Mouse (Mus musculus) neural tube, embryonic 15.5 days (tissue): ENCODE measurements around the gene Ndufaf3. TPM values are rescaled to one million over a fixed set of nuclear protein-coding genes. Genes with fewer than 3 reads are reported as not detected.

Source experiments
- ATAC-seq: fragments of 200-750 bp; cut with Nextera tagmentation; 2 replicates; pipeline ENCODE4 v1.8.0; 2017; ENCODE audit warnings: mild to moderate bottlenecking, moderate TSS enrichment, moderate library complexity; ENCODE audit not compliant: low FRiP score
- H3K27ac ChIP-seq: fragments of 300-500 bp; sonication (generic); replicated peaks from 2 replicates; pipeline ENCODE4 v1.5.1; 2015; ENCODE audit warnings: mild to moderate bottlenecking, inconsistent platforms
- H3K27me3 ChIP-seq: fragments of 300-500 bp; sonication (generic); replicated peaks from 2 replicates; pipeline ENCODE4 v1.6.1; 2015; ENCODE audit warnings: inconsistent platforms
- H3K36me3 ChIP-seq: fragments of 300-500 bp; sonication (generic); 2 replicates; pipeline ENCODE4 v1.6.1; 2015; ENCODE audit warnings: inconsistent platforms
- H3K4me1 ChIP-seq: fragments of 300-500 bp; sonication (generic); 2 replicates; pipeline ENCODE4 v1.6.1; 2015; ENCODE audit warnings: inconsistent platforms
- H3K4me2 ChIP-seq: fragments of 300-500 bp; sonication (generic); 2 replicates; pipeline ENCODE4 v1.6.1; 2015; ENCODE audit warnings: inconsistent platforms, mild to moderate bottlenecking, moderate library complexity
- H3K4me3 ChIP-seq: fragments of 300-500 bp; sonication (generic); replicated peaks from 2 replicates; pipeline ENCODE4 v1.5.1; 2015; ENCODE audit warnings: mild to moderate bottlenecking, inconsistent platforms
- H3K9ac ChIP-seq: fragments of 300-500 bp; sonication (generic); replicated peaks from 2 replicates; pipeline ENCODE4 v1.6.1; 2015; ENCODE audit warnings: mild to moderate bottlenecking, inconsistent platforms
- H3K9me3 ChIP-seq: fragments of 300-500 bp; sonication (generic); replicated peaks from 2 replicates; pipeline ENCODE4 v1.6.1; 2016; ENCODE audit warnings: inconsistent platforms
- WGBS: fragments of 180-500 bp; shearing (Covaris S2); methylation state at CpG from one replicate; pipeline ENCODE4 v1.1.7; 2015; ENCODE audit warnings: mixed read lengths; 5-methylcytosine and 5-hydroxymethylcytosine counted together
- polyA plus RNA-seq: library from polyadenylated mRNA; unstranded; fragments of >200 nt; fragmentation: Nextera tagmentation; extraction: Ambion mirVana; gene quantifications from 2 replicates; pipeline ENCODE4 v1.2.1, GENCODE M21; 2015

The Ndufaf3 gene
- polyA plus RNA-seq, 1 experiment from 2014 or later, result 78.2 TPM

DNA sequence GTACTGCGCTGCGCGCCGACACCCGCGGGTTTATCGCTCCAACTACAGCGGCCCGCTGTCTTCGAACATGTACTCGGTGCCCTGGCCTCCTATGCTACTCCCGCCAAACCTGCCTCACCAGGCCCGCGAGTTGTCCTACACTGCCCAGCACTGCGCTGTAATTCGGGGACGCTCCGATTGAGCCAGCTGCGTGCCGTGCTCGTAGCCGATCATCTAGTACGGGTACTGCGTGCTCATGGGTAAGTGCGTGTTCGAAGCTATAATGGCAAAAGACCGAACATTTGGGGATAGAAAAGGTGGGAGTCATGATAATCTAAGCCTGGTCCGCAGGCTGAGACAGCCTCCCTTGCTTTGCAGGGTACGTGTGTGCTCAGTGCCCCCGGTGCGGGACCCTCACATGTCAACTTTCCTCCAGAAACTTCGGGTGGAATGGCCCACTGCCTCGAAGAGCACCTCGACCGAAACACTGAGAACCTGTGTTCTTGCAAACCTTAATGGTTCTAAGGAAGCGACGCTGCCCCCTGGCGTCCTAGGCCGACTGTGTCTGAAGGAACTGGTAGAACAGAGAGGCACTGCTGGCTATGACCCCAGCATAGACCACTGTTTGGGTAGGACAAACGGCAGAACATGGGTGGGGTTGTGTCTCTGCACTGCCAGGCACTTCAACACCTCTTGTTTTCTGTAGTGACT, 3.1 kb upstream of the Ndufaf3 start:
- Histone ChIP-seq H3K36me3 (peaks cover 48% of the 10 kb centered on the region), H3K4me1 (peaks cover 74% of the 10 kb centered on the region), H3K9me3 (no peaks in the 10 kb centered on the region), H3K27me3 (no peaks in the 10 kb centered on the region), H3K4me3 (peak overlapping the region; percentile 65), H3K27ac (peak overlapping the region; percentile 76), H3K9ac (peak overlapping the region; percentile 59), H3K4me2 (peak overlapping the region; percentile 90)
- WGBS, result 2% methylated on average over 40 of the region's 40 CpGs
- no peak for ATAC-seq

GRCm38 (mm10) chr9:108569381-108570206, 2.4 kb upstream of the Ndufaf3 start, which contains the start of gene Dalrd3:
TSS of gene Dalrd3 (plus strand) at chr9:108569886.
- Histone ChIP-seq H3K27ac (peak within 1 kb of the TSS; percentile 76), H3K4me1 (peaks cover 69% of the 10 kb centered on the region), H3K4me2 (peak within 1 kb of the TSS; percentile 90), H3K9ac (peak within 1 kb of the TSS; percentile 59), H3K9me3 (no peaks in the 10 kb centered on the region), H3K36me3 (peaks cover 55% of the 10 kb centered on the region), H3K4me3 (peak within 1 kb of the TSS; percentile 65), H3K27me3 (no peaks in the 10 kb centered on the region)
- peak; percentile 72 for ATAC-seq
- WGBS, result 5% methylated on average over 42 of the region's 42 CpGs

DNA sequence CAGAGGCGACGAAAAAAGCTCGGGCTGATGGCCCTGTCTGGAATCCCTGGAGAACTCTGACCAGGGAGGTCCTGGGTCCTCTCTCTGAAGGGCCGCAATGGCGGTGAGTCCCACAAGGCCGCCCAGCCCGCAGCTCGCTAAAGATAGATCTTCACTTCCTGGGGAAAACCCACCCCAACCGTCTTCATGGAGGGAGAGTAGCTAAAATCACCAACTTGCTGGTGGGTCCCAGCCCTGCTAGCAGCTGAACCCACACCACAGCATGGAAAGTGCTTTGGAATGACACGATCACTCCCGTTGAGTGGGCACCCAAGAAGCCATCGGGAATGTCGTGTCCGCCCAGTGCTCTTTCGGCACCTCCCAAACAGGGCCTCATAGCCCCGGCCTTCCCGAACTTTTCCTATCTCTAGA, 1.3 kb upstream of the Ndufaf3 start:
- peaks cover 64% of the 10 kb centered on the region for H3K4me1 ChIP-seq
- 83% methylated on average over 17 of the region's 17 CpGs for WGBS
- peak overlapping the region; percentile 78 for H3K4me3 ChIP-seq

DNA sequence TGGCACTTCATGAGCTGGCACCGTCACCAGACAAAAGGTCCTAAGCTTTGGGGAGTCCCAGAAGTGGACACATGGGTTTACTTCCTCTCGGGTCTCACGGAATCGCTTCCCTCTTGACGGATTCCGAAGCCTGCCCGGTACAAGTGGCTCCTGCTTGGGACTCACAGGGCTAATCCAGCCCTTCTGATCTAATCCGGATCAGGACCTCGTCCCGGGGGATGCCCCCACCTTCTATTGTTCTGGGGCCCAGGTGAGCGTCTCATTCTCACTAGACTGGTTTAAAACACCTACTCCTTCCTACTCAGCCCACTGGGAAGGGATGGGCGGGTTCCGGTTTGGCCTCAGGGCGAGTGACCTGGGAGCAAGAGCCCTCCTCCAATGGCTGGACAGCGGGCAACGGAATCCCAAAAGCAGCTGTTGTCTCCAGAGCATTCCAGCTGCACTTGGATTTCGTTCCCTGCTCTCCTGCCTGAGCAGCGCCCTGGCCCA, 741 bp upstream of the Ndufaf3 start:
- H3K4me2 ChIP-seq, result peak overlapping the region; percentile 90
- ATAC-seq, result no peak
- peaks cover 58% of the 10 kb centered on the region for H3K4me1 ChIP-seq
- peak overlapping the region; percentile 64 for H3K9ac ChIP-seq
- H3K27ac ChIP-seq, result peak overlapping the region; percentile 96
- WGBS, result 18% methylated on average over 18 of the region's 18 CpGs
- H3K27me3 ChIP-seq, result no peaks in the 10 kb centered on the region
- H3K4me3 ChIP-seq, result peak overlapping the region; percentile 78
- H3K36me3 ChIP-seq, result peaks cover 54% of the 10 kb centered on the region
- H3K9me3 ChIP-seq, result no peaks in the 10 kb centered on the region

More for the DNA sequence above, 1.3 kb upstream of the Ndufaf3 start:
- no peak overlapping the region for H3K9ac ChIP-seq
- H3K27ac ChIP-seq, result no peak overlapping the region
- H3K9me3 ChIP-seq, result no peaks in the 10 kb centered on the region
- peaks cover 55% of the 10 kb centered on the region for H3K36me3 ChIP-seq
- no peaks in the 10 kb centered on the region for H3K27me3 ChIP-seq
- ATAC-seq, result no peak
- peak overlapping the region; percentile 90 for H3K4me2 ChIP-seq

- peaks cover 44% of the 10 kb centered on the region for H3K36me3 ChIP-seq
- 13% methylated on average over 35 of the region's 35 CpGs for WGBS
- peak overlapping the region; percentile 64 for H3K9ac ChIP-seq
- 0 out of 2 replicates have a peak, but pooled peaks have one; percentile 0 for ATAC-seq
- H3K4me2 ChIP-seq, result peak overlapping the region; percentile 90
- peak overlapping the region; percentile 78 for H3K4me3 ChIP-seq
- H3K27me3 ChIP-seq, result no peaks in the 10 kb centered on the region
- peaks cover 66% of the 10 kb centered on the region for H3K4me1 ChIP-seq
- peak overlapping the region; percentile 96 for H3K27ac ChIP-seq
- H3K9me3 ChIP-seq, result no peaks in the 10 kb centered on the region
Observed at GRCm38 (mm10) chr9:108565881-108566814, 1.1 kb downstream of the Ndufaf3 start.

DNA sequence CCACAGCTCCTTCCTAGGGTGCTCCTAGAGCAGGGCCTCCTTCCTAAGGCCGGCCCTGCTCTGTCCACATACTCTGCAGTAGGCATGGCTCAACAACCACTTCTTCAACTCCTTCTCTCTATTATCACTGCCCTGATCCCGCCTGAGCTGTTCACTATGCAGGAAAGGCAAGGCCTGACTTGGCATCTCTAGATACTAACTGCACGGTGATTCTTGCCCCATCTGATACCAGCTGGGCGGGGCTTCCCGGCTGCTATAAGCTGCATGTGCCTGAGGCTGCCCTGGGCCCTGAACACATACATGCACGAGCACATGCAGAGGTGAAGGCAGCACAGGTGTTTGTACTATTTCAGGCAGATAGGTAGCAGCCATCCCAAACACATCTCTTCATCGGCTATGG, 3.1 kb downstream of the Ndufaf3 start:
- Histone ChIP-seq H3K27ac (no peak overlapping the region), H3K4me1 (peaks cover 56% of the 10 kb centered on the region), H3K9ac (no peak overlapping the region), H3K36me3 (peaks cover 41% of the 10 kb centered on the region), H3K9me3 (no peaks in the 10 kb centered on the region), H3K4me2 (no peak overlapping the region), H3K4me3 (no peak overlapping the region), H3K27me3 (no peaks in the 10 kb centered on the region)
- no peak for ATAC-seq
- 91% methylated on average over 7 of the region's 7 CpGs for WGBS

DNA sequence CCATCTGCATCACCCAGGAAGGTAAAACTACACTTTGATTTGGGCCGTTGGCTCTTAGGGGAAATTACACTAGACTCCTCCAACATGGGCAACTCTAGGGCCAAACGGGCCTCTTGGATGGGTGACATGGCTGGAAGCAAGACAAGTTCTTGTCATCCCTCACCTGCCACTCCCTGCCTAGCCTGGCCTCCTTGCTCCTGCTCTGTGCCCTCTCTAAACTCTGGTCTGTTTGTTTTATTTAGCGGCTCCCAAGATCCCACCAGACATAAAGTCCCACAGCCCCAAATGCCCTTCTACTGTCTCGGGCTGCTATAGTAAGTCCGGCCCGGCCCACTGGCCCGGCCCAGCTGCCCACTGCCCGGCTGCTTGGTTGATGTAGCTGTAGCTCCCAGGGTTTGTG, 3.6 kb downstream of the Ndufaf3 start:
- peaks cover 46% of the 10 kb centered on the region for H3K36me3 ChIP-seq
- H3K4me1 ChIP-seq, result peaks cover 52% of the 10 kb centered on the region
- H3K27me3 ChIP-seq, result no peaks in the 10 kb centered on the region
- H3K9ac ChIP-seq, result no peak overlapping the region
- no peak overlapping the region for H3K4me3 ChIP-seq
- H3K27ac ChIP-seq, result no peak overlapping the region
- H3K4me2 ChIP-seq, result no peak overlapping the region
- no peak for ATAC-seq
- 94% methylated on average over 8 of the region's 8 CpGs for WGBS
- H3K9me3 ChIP-seq, result no peaks in the 10 kb centered on the region

- Histone ChIP-seq H3K9me3 (no peaks in the 10 kb centered on the region), H3K36me3 (peaks cover 69% of the 10 kb centered on the region), H3K4me2 (peak within 1 kb of the TSS; percentile 72), H3K9ac (peak within 1 kb of the TSS; percentile 73), H3K4me3 (peak within 1 kb of the TSS; percentile 53), H3K4me1 (peaks cover 29% of the 10 kb centered on the region), H3K27ac (peak within 1 kb of the TSS; percentile 85), H3K27me3 (no peaks in the 10 kb centered on the region)
- whole genome bisulfite sequencing, result under 1% methylated on average over 53 of the region's 53 CpGs
- peak; percentile 98 for ATAC-seq
Observed at GRCm38 (mm10) chr9:108560227-108560841, 6.9 kb downstream of the Ndufaf3 start, which contains the start of gene Impdh2. TSS of gene Impdh2 (plus strand) at chr9:108560286.

DNA sequence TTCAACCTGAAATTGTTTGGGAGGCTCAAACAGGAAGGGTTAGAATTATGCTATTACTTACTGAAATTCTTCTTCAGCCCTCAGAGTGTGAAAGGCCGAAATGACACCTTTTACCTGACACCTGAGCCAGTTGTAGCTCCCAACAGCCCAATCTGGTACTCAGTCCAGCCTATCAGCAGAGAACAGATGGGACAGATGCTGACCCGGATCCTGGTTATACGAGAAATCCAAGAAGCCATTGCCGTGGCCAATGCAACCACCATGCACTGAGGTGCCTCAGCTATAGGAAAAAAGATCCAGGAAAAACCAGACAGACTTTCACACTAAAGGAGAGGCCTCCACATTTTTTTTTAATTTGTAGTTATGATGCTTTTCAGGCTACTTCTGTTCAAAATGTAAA, 8.1 kb downstream of the Ndufaf3 start:
- WGBS, result 91% methylated on average over 4 of the region's 4 CpGs
- H3K4me3 ChIP-seq, result no peak overlapping the region
- H3K9me3 ChIP-seq, result no peaks in the 10 kb centered on the region
- H3K36me3 ChIP-seq, result peaks cover 65% of the 10 kb centered on the region
- peaks cover 27% of the 10 kb centered on the region for H3K4me1 ChIP-seq
- no peak overlapping the region for H3K4me2 ChIP-seq
- no peaks in the 10 kb centered on the region for H3K27me3 ChIP-seq
- ATAC-seq, result no peak
- 0 out of 2 replicates have a peak overlapping the region, but pooled peaks have one; percentile 11 for H3K27ac ChIP-seq
- H3K9ac ChIP-seq, result no peak overlapping the region

GRCm38 (mm10) chr9:108546875-108547274, 20.4 kb downstream of the Ndufaf3 start:
- Histone ChIP-seq H3K4me2 (no peak overlapping the region), H3K9me3 (no peaks in the 10 kb centered on the region), H3K9ac (no peak overlapping the region), H3K36me3 (peaks cover 79% of the 10 kb centered on the region), H3K4me1 (no peaks in the 10 kb centered on the region), H3K4me3 (no peak overlapping the region), H3K27me3 (no peaks in the 10 kb centered on the region), H3K27ac (no peak overlapping the region)
- WGBS, result 94% methylated on average over 1 of the region's 1 CpGs
- ATAC-seq, result no peak
